Mouse (Mus musculus) liver, embryonic 14 days (tissue): Measurements from ENCODE around the gene Rspo4. TPM values are rescaled to one million over a fixed set of nuclear protein-coding genes. Genes with fewer than 3 reads are reported as not detected.

Experiments used
- polyA plus RNA-seq: library from polyadenylated mRNA; depleted of rRNA; stranded (reverse); fragments of >200 nt; gene quantifications from 2 replicates; pipeline ENCODE4 v1.2.3, GENCODE M21; 2012; rRNA removed

Rspo4 gene
- polyA plus RNA-seq, result 0.01 TPM in 1 of 2 replicates, not detected in the other

DNA sequence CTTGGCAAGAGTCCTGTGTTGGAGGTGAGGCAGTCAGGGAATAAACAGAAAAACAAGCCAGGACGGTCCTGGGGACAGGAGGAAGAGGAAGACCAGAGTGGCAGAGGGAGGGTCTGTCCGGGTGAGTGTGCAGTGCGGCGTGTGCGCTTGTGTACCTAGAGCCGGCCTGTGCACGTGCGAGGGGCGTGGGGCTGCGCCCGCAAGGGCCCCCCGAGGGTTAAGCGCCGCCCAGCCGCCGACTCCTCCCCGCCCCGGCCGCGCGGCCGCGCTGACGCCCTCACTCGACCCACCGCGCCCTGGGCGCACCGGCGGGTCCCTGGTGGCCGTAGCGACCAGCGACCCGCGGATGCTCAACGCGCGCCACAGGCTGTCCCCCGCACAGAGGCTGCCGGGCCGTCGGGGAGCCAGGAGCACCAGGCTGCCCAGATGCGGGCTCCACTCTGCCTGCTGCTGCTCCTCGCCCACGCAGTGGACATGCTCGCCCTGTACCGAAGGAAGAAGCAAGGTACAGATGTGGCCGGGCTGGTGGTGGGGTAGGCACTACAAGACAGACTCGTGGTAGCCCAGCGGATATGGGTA lies at the start of gene Rspo4:
TSS of gene Rspo4 (plus strand) at position 280 of the 579 bp plus-strand sequence.

DNA sequence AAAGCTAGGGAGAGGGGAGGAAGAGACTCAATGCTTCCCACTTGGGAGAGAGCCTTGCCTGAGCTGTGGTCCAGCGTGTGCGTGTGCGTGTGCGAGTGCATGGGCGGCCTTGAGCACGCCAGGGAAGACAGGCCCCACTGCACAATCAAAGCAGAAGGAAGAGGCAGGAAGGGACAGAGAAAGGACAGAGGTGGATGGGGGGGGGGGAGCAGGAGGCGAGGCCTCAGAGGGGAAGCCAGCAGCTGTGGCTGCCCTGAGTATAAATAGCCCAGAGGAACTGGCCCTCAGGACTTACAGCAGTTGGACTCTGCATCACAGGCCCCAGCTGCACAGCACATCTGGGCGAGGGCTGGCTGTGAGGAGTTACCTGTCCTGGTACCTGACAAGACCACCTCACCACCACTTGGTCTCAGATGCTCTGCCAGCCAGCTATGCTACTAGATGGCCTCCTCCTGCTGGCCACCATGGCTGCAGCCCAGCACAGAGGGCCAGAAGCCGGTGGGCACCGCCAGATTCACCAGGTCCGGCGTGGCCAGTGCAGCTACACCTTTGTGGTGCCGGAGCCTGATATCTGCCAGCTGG lies 68.3 kb downstream of the Rspo4 start, which contains the start of gene Angpt4:
TSS of gene Angpt4 (plus strand) at position 292 of the 582 bp plus-strand sequence.

Other genes with a start within 250 kb of the Rspo4 start
- 0.01 and 0.03 TPM in 2 replicates for gene Snph, start 210.3 kb upstream of the Rspo4 start, polyA plus RNA-seq
- gene Rad21l, start 174.4 kb upstream of the Rspo4 start, polyA plus RNA-seq, result not detected in 2 replicates
- gene Tmem74b, start 140.9 kb upstream of the Rspo4 start, polyA plus RNA-seq, result not detected in 2 replicates
- 19.1 and 25.4 TPM in 2 replicates for gene Psmf1, start 98.7 kb upstream of the Rspo4 start, polyA plus RNA-seq
- gene Angpt4, start 68.3 kb downstream of the Rspo4 start, polyA plus RNA-seq, result 0.01 and 0.02 TPM in 2 replicates
- 4.3 and 5.8 TPM in 2 replicates for gene Fam110a, start 137.3 kb downstream of the Rspo4 start, polyA plus RNA-seq
- 0.92 and 1.00 TPM in 2 replicates for gene Slc52a3, start 153.6 kb downstream of the Rspo4 start, polyA plus RNA-seq
- gene Scrt2, start 238.6 kb downstream of the Rspo4 start, polyA plus RNA-seq, result 0.01 TPM in 1 of 2 replicates, not detected in the other